Mouse (Mus musculus) left cerebral cortex, postnatal 25 days (tissue): ENCODE measurements around the gene Brd7. TPM values are rescaled to one million over a fixed set of nuclear protein-coding genes. Genes with fewer than 3 reads are reported as not detected.

ENCODE experiments used
- DNase-seq, 2 experiments: peaks; one replicate each; pipeline ENCODE4 v3.0.0; 2022; ENCODE audit warnings: low spot score in 2 of 2, mixed read lengths in 1 of 2
- intact Hi-C: fragments of 180-260 bp; cut with DNase I; formaldehyde crosslinking; loops from one replicate; pipeline ENCODE4 v1.15.1; 2025
- total RNA-seq, 2 experiments: library from RNA; stranded (reverse); gene quantifications; 2 replicates each; pipeline ENCODE4 v1.2.3; 2021

Brd7 gene
- total RNA-seq, 2 experiments from 2014 or later, result 52.3 to 56.4 TPM

- intact Hi-C loops, result no loop called here
- no peak for DNase-seq
Observed at GRCm38 (mm10) chr8:88290326-88291304, 71.4 kb downstream of the Brd7 start.

- intact Hi-C loops, result no loop called here
- DNase-seq, result no peak
Observed at GRCm38 (mm10) chr8:88289901-88290300, 72.1 kb downstream of the Brd7 start.

GRCm38 (mm10) chr8:88288622-88289242 lies 73.3 kb downstream of the Brd7 start:
- DNase-seq, result no peak
- intact Hi-C loops, result no loop called here

- DNase-seq, result no peak
- intact Hi-C loops, result no loop called here
Observed at GRCm38 (mm10) chr8:88286421-88286960, 75.5 kb downstream of the Brd7 start.

- intact Hi-C loops, result no loop called here
- no peak for DNase-seq
Observed at GRCm38 (mm10) chr8:88285469-88286356, 76.3 kb downstream of the Brd7 start.

GRCm38 (mm10) chr8:88284738-88285137 lies 77.3 kb downstream of the Brd7 start:
- no peak for DNase-seq
- intact Hi-C loops, result no loop called here

GRCm38 (mm10) chr8:88283243-88284115 lies 78.5 kb downstream of the Brd7 start:
- intact Hi-C loops, result no loop called here
- no peak for DNase-seq

- intact Hi-C loops, result no loop called here
- no peak for DNase-seq
Observed at GRCm38 (mm10) chr8:88282684-88283083, 79.3 kb downstream of the Brd7 start.

Other genes with a start within 250 kb of the Brd7 start
- gene Cnep1r1, start 243.4 kb downstream of the Brd7 start, total RNA-seq, result 10 to 100 TPM; 35.2 to 36.6 TPM
- gene Heatr3, start 224.3 kb downstream of the Brd7 start, total RNA-seq, result 10 to 100 TPM; 30.1 to 30.8 TPM
- gene Tent4b, start 163.0 kb downstream of the Brd7 start, total RNA-seq, result 10 to 100 TPM; 37.6 to 37.9 TPM
- gene Adcy7, start 89.8 kb downstream of the Brd7 start, total RNA-seq, result 1 to 10 TPM; 3.5 to 5.2 TPM
- gene Nkd1, start 159.2 kb upstream of the Brd7 start, total RNA-seq, result 10 to 100 TPM; 16.7 to 17.9 TPM